Mouse (Mus musculus): ENCODE measurements around the gene Mum1.

GRCm38 (mm10) chr10:80207201-80207600 is 19.0 kb upstream of the Mum1 start:
- TF ChIP-seq CTCF (IDR thresholded peaks at IDR 0.05; ENCODE audit: low read depth), result no peak
- no peak for TF ChIP-seq EP300 (optimal IDR thresholded peaks at IDR 0.05)
